Mouse (Mus musculus): ENCODE data around the gene Olfr1039.

- TF ChIP-seq HCFC1 (IDR thresholded peaks at IDR 0.05; ENCODE audit: borderline replicate concordance, insufficient read depth, low read length) (no peak), CHD2 (IDR thresholded peaks at IDR 0.05; ENCODE audit: low read depth, low read length) (no peak), ZNF384 (IDR thresholded peaks at IDR 0.05; ENCODE audit: low read depth, low read length) (no peak), ZC3H11A (IDR thresholded peaks at IDR 0.05; ENCODE audit: borderline replicate concordance, low read depth, low read length) (no peak)
Observed at GRCm38 (mm10) chr2:86177720-86178119, 42.0 kb upstream of the Olfr1039 start, which contains the start of gene Olfr1044.

Data from ES-E14 (cell line).